In genomic region chr19:11817586-11817985, GRCm38 (mm10) we compare ENCODE assay signal across 9 mouse cellular contexts. TPM values are rescaled to one million over a fixed set of nuclear protein-coding genes. Genes with fewer than 3 reads are reported as not detected.
DNase-seq lines count a peak whose midpoint lies in the region; ATAC-seq and TF ChIP-seq lines count a peak whose summit lies in the region.
"Had no signal": no experiment of that assay in that cellular context is flagged by ENCODE, and none has a peak within 500 bp of the region (broad histone marks: within the 10 kb centered on the region; RNA-seq: fewer than 3 reads in every experiment).

No protein-coding gene starts in this region.

- peak overlapping the region; percentile 57 for H3K27ac ChIP-seq in kidney, adult 2 months (ENCODE audit: insufficient read depth, low read depth, low read length)
- H3K27ac ChIP-seq in hindbrain, postnatal 0 days = 0 out of 2 replicates have a peak overlapping the region, but pooled peaks have one; percentile 65

- H3K4me1 ChIP-seq in kidney, adult 2 months (ENCODE audit: control insufficient read depth, insufficient read depth, low read length) = peaks cover 28% of the 10 kb centered on the region
- H3K4me1 ChIP-seq in hindbrain, postnatal 0 days (ENCODE audit: insufficient read depth, low read length) = no peaks in the 10 kb centered on the region; the same call in 1 of the 2 replicates

- TF ChIP-seq CTCF in kidney, adult 2 months (conservative IDR thresholded peaks at IDR 0.05; ENCODE audit: insufficient read depth, insufficient read length, low read depth, low read length) = no peak
- no peak for TF ChIP-seq CTCF in hindbrain, postnatal 0 days (IDR thresholded peaks at IDR 0.05; ENCODE audit: low read depth)

- no peaks in the 10 kb centered on the region for H3K36me3 ChIP-seq in kidney, adult 2 months (ENCODE audit: control insufficient read depth, insufficient read depth, low read length)
- no peaks in the 10 kb centered on the region for H3K36me3 ChIP-seq in hindbrain, postnatal 0 days (ENCODE audit: insufficient read depth, low read length)

- peak overlapping the region; percentile 92 for H3K4me2 ChIP-seq in hindbrain, postnatal 0 days (ENCODE audit: low read depth, low read length)

- no peaks in the 10 kb centered on the region for H3K9me3 ChIP-seq in hindbrain, postnatal 0 days (ENCODE audit: low read length)

- DNase-seq in kidney, adult 2 months = no peak
- no peak for DNase-seq in kidney, postnatal 10 days
- DNase-seq in embryo, embryonic 10.5 days (ENCODE audit: low spot score) = peak; percentile 32
- peak; percentile 11 for DNase-seq in hindbrain, postnatal 0 days (ENCODE audit: low spot score)
- DNase-seq in neural tube, embryonic 10.5 days (ENCODE audit: extremely low spot score, low spot score) = peak; percentile 24
- no peak for DNase-seq in frontal cortex, postnatal 14 days (ENCODE audit: low spot score in 2 of 2)
- DNase-seq in ovary, postnatal 10 days (ENCODE audit: low spot score) = no peak

- H3K9ac ChIP-seq in hindbrain, postnatal 0 days (replicated peaks; ENCODE audit: low read length) = peak overlapping the region; percentile 84; the same call in 1 of the 2 replicates

- no peak for ATAC-seq in hindbrain, postnatal 0 days
- ATAC-seq in cerebellum, adult (ENCODE audit: insufficient number of reproducible peaks, low FRiP score, low TSS enrichment) = no peak

- no peak for TF ChIP-seq POLR2A in kidney, adult 2 months (IDR thresholded peaks at IDR 0.05; ENCODE audit: low read depth, low read length)

- H3K27me3 ChIP-seq in kidney, adult 2 months (replicated peaks; ENCODE audit: control insufficient read depth, insufficient read depth, low read length) = no peaks in the 10 kb centered on the region
- no peaks in the 10 kb centered on the region for H3K27me3 ChIP-seq in hindbrain, postnatal 0 days (ENCODE audit: insufficient read depth, low read length)

- H3K4me3 ChIP-seq in kidney, adult 2 months (ENCODE audit: insufficient read depth, low read depth, low read length) = peak overlapping the region; percentile 59
- peak overlapping the region; percentile 61 for H3K4me3 ChIP-seq in hindbrain, postnatal 0 days (ENCODE audit: low read length)

- WGBS in kidney, adult 2 months = 26% methylated on average over 5 of the region's 5 CpGs
- WGBS in hindbrain, postnatal 0 days = 14% methylated on average over 5 of the region's 5 CpGs

RNA-seq across cellular contexts. Expression of gene Stx3, which starts 1.6 kb away (rescaled TPM):
- polyA plus RNA-seq in kidney, adult 2 months (2012; rRNA removed) = 23.0 and 23.9 TPM in 2 replicates
- total RNA-seq in hindbrain, postnatal 0 days (2014; rRNA removed) = 9.2 and 16.0 TPM in 2 replicates
- 24.3 and 25.5 TPM in 2 replicates for polyA plus RNA-seq in hindbrain, postnatal 0 days (2015; fragmentation: Nextera tagmentation; extraction: Ambion mirVana)

RNA-seq across cellular contexts. Expression of gene Olfr1417, which starts 21.4 kb away (rescaled TPM):
- not detected in 2 replicates for polyA plus RNA-seq in kidney, adult 2 months (2012; rRNA removed)
- total RNA-seq in hindbrain, postnatal 0 days (2014; rRNA removed) = not detected in 2 replicates
- polyA plus RNA-seq in hindbrain, postnatal 0 days (2015; fragmentation: Nextera tagmentation; extraction: Ambion mirVana) = 0.19 and 0.20 TPM in 2 replicates
- total RNA-seq: gastrocnemius, adult 8-10 months had no signal

RNA-seq across cellular contexts. Expression of gene Olfr1418, which starts 43.3 kb away (rescaled TPM):
- polyA plus RNA-seq in kidney, adult 2 months (2012; rRNA removed) = not detected in 2 replicates
- total RNA-seq in hindbrain, postnatal 0 days (2014; rRNA removed) = not detected in 2 replicates
- polyA plus RNA-seq in hindbrain, postnatal 0 days (2015; fragmentation: Nextera tagmentation; extraction: Ambion mirVana) = not detected in 2 replicates
- total RNA-seq: gastrocnemius, adult 8-10 months had no signal

RNA-seq across cellular contexts. Expression of gene Mrpl16, which starts 47.4 kb away (rescaled TPM):
- 28.9 and 42.4 TPM in 2 replicates for polyA plus RNA-seq in kidney, adult 2 months (2012; rRNA removed)
- 8.8 and 14.4 TPM in 2 replicates for total RNA-seq in hindbrain, postnatal 0 days (2014; rRNA removed)
- polyA plus RNA-seq in hindbrain, postnatal 0 days (2015; fragmentation: Nextera tagmentation; extraction: Ambion mirVana) = 54.2 and 59.1 TPM in 2 replicates

RNA-seq across cellular contexts. Expression of gene Olfr1419, which starts 57.3 kb away (rescaled TPM):
- 0.05 TPM in 1 of 2 replicates, not detected in the other for polyA plus RNA-seq in kidney, adult 2 months (2012; rRNA removed)
- total RNA-seq in hindbrain, postnatal 0 days (2014; rRNA removed) = not detected in 2 replicates
- not detected in 2 replicates for polyA plus RNA-seq in hindbrain, postnatal 0 days (2015; fragmentation: Nextera tagmentation; extraction: Ambion mirVana)
- total RNA-seq: gastrocnemius, adult 8-10 months had no signal

Comparison
In these comparisons a context has a peak if more than half of its experiments do, and no peak if none do; other contexts are left out.
1. DNase-seq: peak in embryo, embryonic 10.5 days (single experiment), hindbrain, postnatal 0 days (single experiment) and neural tube, embryonic 10.5 days (single experiment); none in kidney, adult 2 months (single experiment), kidney, postnatal 10 days (single experiment), frontal cortex, postnatal 14 days (0 of 2) and ovary, postnatal 10 days (single experiment).